Mouse (Mus musculus): ENCODE measurements around the gene Dnajb4. TPM values are rescaled to one million over a fixed set of nuclear protein-coding genes. Genes with fewer than 3 reads are reported as not detected.

Dnajb4 gene
- polyA plus RNA-seq, 1 experiment: 8.3 TPM

GRCm38 (mm10) chr3:152209177-152209966 lies 730 bp downstream of the Dnajb4 start:
- Histone ChIP-seq H3K4me1 (ENCODE audit: control insufficient read depth, insufficient read depth, low read length) (peaks cover 14% of the 10 kb centered on the region), H3K4me3 (replicated peaks; ENCODE audit: extremely low read depth, low read depth, low read length) (peak overlapping the region; percentile 85)
- TF ChIP-seq POLR2A (IDR thresholded peaks at IDR 0.05; ENCODE audit: borderline replicate concordance, extremely low read depth, low read depth, low read length) (no peak), CTCF (IDR thresholded peaks at IDR 0.05; ENCODE audit: insufficient read depth, low read length) (no peak)
- DNase-seq: no peak
- WGBS: 3% methylated on average over 25 of the region's 25 CpGs

GRCm38 (mm10) chr3:152208096-152208885 lies 1.8 kb downstream of the Dnajb4 start:
- TF ChIP-seq CTCF (IDR thresholded peaks at IDR 0.05; ENCODE audit: insufficient read depth, low read length) (no peak), POLR2A (IDR thresholded peaks at IDR 0.05; ENCODE audit: borderline replicate concordance, extremely low read depth, low read depth, low read length) (no peak)
- H3K4me1 ChIP-seq (ENCODE audit: control insufficient read depth, insufficient read depth, low read length): peaks cover 12% of the 10 kb centered on the region
- 86% methylated on average over 7 of the region's 7 CpGs for whole genome bisulfite sequencing
- no peak overlapping the region for H3K4me3 ChIP-seq (replicated peaks; ENCODE audit: extremely low read depth, low read depth, low read length)
- DNase-seq: no peak

GRCm38 (mm10) chr3:152207156-152207555 lies 2.9 kb downstream of the Dnajb4 start:
- no peak for TF ChIP-seq POLR2A (IDR thresholded peaks at IDR 0.05; ENCODE audit: borderline replicate concordance, extremely low read depth, low read depth, low read length)
- TF ChIP-seq CTCF (IDR thresholded peaks at IDR 0.05; ENCODE audit: insufficient read depth, low read length): no peak
- Histone ChIP-seq H3K4me1 (ENCODE audit: control insufficient read depth, insufficient read depth, low read length) (peaks cover 6% of the 10 kb centered on the region), H3K4me3 (replicated peaks; ENCODE audit: extremely low read depth, low read depth, low read length) (no peak overlapping the region)
- no peak for DNase-seq
- 95% methylated on average over 4 of the region's 4 CpGs for WGBS

GRCm38 (mm10) chr3:152204577-152204976 lies 5.5 kb downstream of the Dnajb4 start:
- no peak for DNase-seq
- 82% methylated on average over 3 of the region's 3 CpGs for WGBS
- Histone ChIP-seq H3K4me1 (ENCODE audit: control insufficient read depth, insufficient read depth, low read length) (peaks cover 4% of the 10 kb centered on the region; the same call in 1 of the 2 replicates), H3K4me3 (replicated peaks; ENCODE audit: extremely low read depth, low read depth, low read length) (no peak overlapping the region)
- no peak for TF ChIP-seq POLR2A (IDR thresholded peaks at IDR 0.05; ENCODE audit: borderline replicate concordance, extremely low read depth, low read depth, low read length)
- TF ChIP-seq CTCF (IDR thresholded peaks at IDR 0.05; ENCODE audit: insufficient read depth, low read length): no peak

- DNase-seq: no peak
- no peaks in the 10 kb centered on the region; the same call in 1 of the 2 replicates for H3K4me1 ChIP-seq (ENCODE audit: control insufficient read depth, insufficient read depth, low read length)
- WGBS: 62% methylated on average over 3 of the region's 3 CpGs
- H3K4me3 ChIP-seq (replicated peaks; ENCODE audit: extremely low read depth, low read depth, low read length): no peak overlapping the region
- no peak for TF ChIP-seq CTCF (IDR thresholded peaks at IDR 0.05; ENCODE audit: insufficient read depth, low read length)
- TF ChIP-seq POLR2A (IDR thresholded peaks at IDR 0.05; ENCODE audit: borderline replicate concordance, extremely low read depth, low read depth, low read length): no peak
Observed at GRCm38 (mm10) chr3:152203996-152204395, 6.1 kb downstream of the Dnajb4 start.

GRCm38 (mm10) chr3:152203411-152203810 lies 6.7 kb downstream of the Dnajb4 start:
- no peak for DNase-seq
- Histone ChIP-seq H3K4me1 (ENCODE audit: control insufficient read depth, insufficient read depth, low read length) (no peaks in the 10 kb centered on the region), H3K4me3 (replicated peaks; ENCODE audit: extremely low read depth, low read depth, low read length) (no peak overlapping the region)
- WGBS: 84% methylated on average over 6 of the region's 6 CpGs
- no peak for TF ChIP-seq CTCF (IDR thresholded peaks at IDR 0.05; ENCODE audit: insufficient read depth, low read length)
- TF ChIP-seq POLR2A (IDR thresholded peaks at IDR 0.05; ENCODE audit: borderline replicate concordance, extremely low read depth, low read depth, low read length): no peak

- Histone ChIP-seq H3K4me1 (ENCODE audit: control insufficient read depth, insufficient read depth, low read length) (no peaks in the 10 kb centered on the region), H3K4me3 (replicated peaks; ENCODE audit: extremely low read depth, low read depth, low read length) (no peak overlapping the region)
- DNase-seq: no peak
- TF ChIP-seq POLR2A (IDR thresholded peaks at IDR 0.05; ENCODE audit: borderline replicate concordance, extremely low read depth, low read depth, low read length): no peak
- no peak for TF ChIP-seq CTCF (IDR thresholded peaks at IDR 0.05; ENCODE audit: insufficient read depth, low read length)
Observed at GRCm38 (mm10) chr3:152202942-152203341, 7.2 kb downstream of the Dnajb4 start.

GRCm38 (mm10) chr3:152201651-152202050 lies 8.5 kb downstream of the Dnajb4 start:
- TF ChIP-seq CTCF (IDR thresholded peaks at IDR 0.05; ENCODE audit: insufficient read depth, low read length) (no peak), POLR2A (IDR thresholded peaks at IDR 0.05; ENCODE audit: borderline replicate concordance, extremely low read depth, low read depth, low read length) (no peak)
- DNase-seq: no peak
- WGBS: 76% methylated on average over 2 of the region's 2 CpGs
- H3K4me3 ChIP-seq (replicated peaks; ENCODE audit: extremely low read depth, low read depth, low read length): no peak overlapping the region
- H3K4me1 ChIP-seq (ENCODE audit: control insufficient read depth, insufficient read depth, low read length): no peaks in the 10 kb centered on the region

GRCm38 (mm10) chr3:152201181-152201580 lies 8.9 kb downstream of the Dnajb4 start:
- Histone ChIP-seq H3K4me1 (ENCODE audit: control insufficient read depth, insufficient read depth, low read length) (no peaks in the 10 kb centered on the region), H3K4me3 (replicated peaks; ENCODE audit: extremely low read depth, low read depth, low read length) (no peak overlapping the region)
- WGBS: 91% methylated on average over 3 of the region's 3 CpGs
- no peak for TF ChIP-seq POLR2A (IDR thresholded peaks at IDR 0.05; ENCODE audit: borderline replicate concordance, extremely low read depth, low read depth, low read length)
- TF ChIP-seq CTCF (IDR thresholded peaks at IDR 0.05; ENCODE audit: insufficient read depth, low read length): no peak
- DNase-seq: no peak
